In genomic region chr8:45885775-45886174, GRCm38 (mm10) we compare ENCODE assay signal across 9 mouse cellular contexts. TPM values are rescaled to one million over a fixed set of nuclear protein-coding genes. Genes with fewer than 3 reads are reported as not detected.
DNase-seq lines count a peak whose midpoint lies in the region; ATAC-seq and TF ChIP-seq lines count a peak whose summit lies in the region.
"Had no signal": no experiment of that assay in that cellular context is flagged by ENCODE, and none has a peak within 500 bp of the region (broad histone marks: within the 10 kb centered on the region; RNA-seq: fewer than 3 reads in every experiment).

No protein-coding gene starts in this region.

- H3K79me2 ChIP-seq in myocyte (ENCODE audit: control insufficient read depth, insufficient read depth), result peaks cover 3% of the 10 kb centered on the region

- peak overlapping the region; percentile 68 for H3K4me3 ChIP-seq in heart, embryonic 10.5 days
- peak overlapping the region; percentile 39 for H3K4me3 ChIP-seq in embryonic facial prominence, embryonic 15.5 days (replicated peaks)
- H3K4me3 ChIP-seq in intestine, embryonic 15.5 days (replicated peaks), result peak overlapping the region; percentile 41
- H3K4me3 ChIP-seq in myocyte, result peak overlapping the region; percentile 35

- no peaks in the 10 kb centered on the region for H3K27me3 ChIP-seq in heart, embryonic 10.5 days (ENCODE audit: insufficient read depth, poor library complexity, severe bottlenecking)
- H3K27me3 ChIP-seq in embryonic facial prominence, embryonic 15.5 days, result no peaks in the 10 kb centered on the region
- H3K27me3 ChIP-seq in intestine, embryonic 15.5 days (replicated peaks), result no peaks in the 10 kb centered on the region
- H3K27me3 ChIP-seq in myocyte (ENCODE audit: control insufficient read depth, insufficient read depth, insufficient read length), result peaks cover 4% of the 10 kb centered on the region

- peak overlapping the region; percentile 76 for H3K4me2 ChIP-seq in embryonic facial prominence, embryonic 15.5 days (replicated peaks)
- peak overlapping the region; percentile 79 for H3K4me2 ChIP-seq in intestine, embryonic 15.5 days (replicated peaks)
- H3K4me2 ChIP-seq in myocyte (ENCODE audit: low read depth), result peak overlapping the region; percentile 71

- WGBS in heart, embryonic 10.5 days, result 14% methylated on average over 2 of the region's 2 CpGs
- WGBS in embryonic facial prominence, embryonic 15.5 days, result 33% methylated on average over 2 of the region's 2 CpGs
- 17% methylated on average over 2 of the region's 2 CpGs for WGBS in intestine, embryonic 15.5 days

- peak overlapping the region; percentile 84 for H3K27ac ChIP-seq in heart, embryonic 10.5 days
- no peak overlapping the region for H3K27ac ChIP-seq in embryonic facial prominence, embryonic 15.5 days (replicated peaks)
- H3K27ac ChIP-seq in intestine, embryonic 15.5 days, result peak overlapping the region; percentile 63; the same call in 1 of the 2 replicates

- no peak for TF ChIP-seq POLR2A in myocyte (IDR thresholded peaks at IDR 0.05; ENCODE audit: insufficient read length, low read depth)

- no peaks in the 10 kb centered on the region for H3K36me3 ChIP-seq in heart, embryonic 10.5 days
- no peaks in the 10 kb centered on the region for H3K36me3 ChIP-seq in embryonic facial prominence, embryonic 15.5 days
- H3K36me3 ChIP-seq in intestine, embryonic 15.5 days, result no peaks in the 10 kb centered on the region
- H3K36me3 ChIP-seq in myocyte (ENCODE audit: control insufficient read depth, insufficient read depth), result no peaks in the 10 kb centered on the region

- H3ac ChIP-seq in myocyte (ENCODE audit: control insufficient read depth, insufficient read length), result no peak overlapping the region

- H3K4me1 ChIP-seq in heart, embryonic 10.5 days, result peaks cover 33% of the 10 kb centered on the region
- H3K4me1 ChIP-seq in embryonic facial prominence, embryonic 15.5 days, result peaks cover 12% of the 10 kb centered on the region
- peaks cover 13% of the 10 kb centered on the region; the same call in 1 of the 2 replicates for H3K4me1 ChIP-seq in intestine, embryonic 15.5 days (replicated peaks)

- DNase-seq in heart, embryonic 10.5 days (ENCODE audit: low spot score), result no peak
- DNase-seq in heart, postnatal 25 days (ENCODE audit: low spot score), result no peak
- no peak for DNase-seq in urinary bladder, postnatal 10 days (ENCODE audit: low spot score)
- no peak for DNase-seq in kidney, adult 18-20 months
- DNase-seq in cerebellum, adult 9-11 months, result no peak

- intact Hi-C loops in heart, postnatal 25 days (cut with DNase I), result loop anchor here (2.0 kb wide), 2 partner anchors 39 to 69 kb away; no protein-coding TSS in a partner anchor

- no peak for ATAC-seq in embryonic facial prominence, embryonic 15.5 days (ENCODE audit: insufficient number of reproducible peaks, low FRiP score, low TSS enrichment, low read depth)
- ATAC-seq in intestine, embryonic 15.5 days, result peak; percentile 61

- no peak overlapping the region for H3K9ac ChIP-seq in embryonic facial prominence, embryonic 15.5 days
- H3K9ac ChIP-seq in intestine, embryonic 15.5 days, result peak overlapping the region; percentile 28

- H3K9me3 ChIP-seq in heart, embryonic 10.5 days, result no peaks in the 10 kb centered on the region
- H3K9me3 ChIP-seq in embryonic facial prominence, embryonic 15.5 days (replicated peaks), result no peaks in the 10 kb centered on the region
- H3K9me3 ChIP-seq in intestine, embryonic 15.5 days, result no peaks in the 10 kb centered on the region

TF ChIP-seq in myocyte, 11 proteins besides CTCF, POLR2A, EP300 and RAD21:
- TF ChIP-seq CEBPB (IDR thresholded peaks at IDR 0.05; ENCODE audit: insufficient read depth, poor library complexity, severe bottlenecking) (no peak), POLR2AphosphoS2 (IDR thresholded peaks at IDR 0.05; ENCODE audit: insufficient read length, low read depth) (no peak), MAX (IDR thresholded peaks at IDR 0.05; ENCODE audit: low read depth) (no peak), REST (IDR thresholded peaks at IDR 0.05; ENCODE audit: insufficient read depth, insufficient read length) (no peak), MYOG (IDR thresholded peaks at IDR 0.05; ENCODE audit: control insufficient read depth in 1 of 3, insufficient read depth in 1 of 3, insufficient read length in 2 of 3, low read depth in 2 of 3) (no peak), SRF (IDR thresholded peaks at IDR 0.05; ENCODE audit: control insufficient read depth, insufficient read length, low read depth) (no peak), USF1 (IDR thresholded peaks at IDR 0.05; ENCODE audit: low read depth) (no peak), TCF3 (IDR thresholded peaks at IDR 0.05; ENCODE audit: insufficient read length, low read depth) (no peak), MYOD1 (IDR thresholded peaks at IDR 0.05; ENCODE audit: control insufficient read depth in 1 of 3, insufficient read length in 2 of 3, low read depth in 2 of 3) (no peak), TCF12 (IDR thresholded peaks at IDR 0.05; ENCODE audit: insufficient read depth, poor library complexity, severe bottlenecking) (no peak), E2F4 (IDR thresholded peaks at IDR 0.05; ENCODE audit: insufficient read depth) (no peak)

RNA-seq across cellular contexts. Expression of gene Pdlim3, which starts 0.5 kb away (rescaled TPM):
- 148 and 236 TPM in 2 replicates for polyA plus RNA-seq in heart, embryonic 10.5 days (2016; fragmentation: Nextera tagmentation; extraction: Ambion mirVana)
- total RNA-seq in heart, postnatal 25 days (2021), result 10 to 100 TPM; 27.1 to 35.6 TPM
- polyA plus RNA-seq in embryonic facial prominence, embryonic 15.5 days (2015; fragmentation: Nextera tagmentation; extraction: Ambion mirVana), result 78.9 and 107 TPM in 2 replicates
- 80.7 and 80.9 TPM in 2 replicates for polyA plus RNA-seq in intestine, embryonic 15.5 days (2015; fragmentation: Nextera tagmentation; extraction: Ambion mirVana)
- polyA plus RNA-seq in myocyte (2012; fragmentation: generic; extraction: Trizol), result 77.7 TPM

RNA-seq across cellular contexts. Expression of gene Ccdc110, which starts 48.6 kb away (rescaled TPM):
- 0.08 TPM in 1 of 2 replicates, not detected in the other for polyA plus RNA-seq in heart, embryonic 10.5 days (2016; fragmentation: Nextera tagmentation; extraction: Ambion mirVana)
- total RNA-seq in heart, postnatal 25 days (2021), result not detected
- not detected in 2 replicates for polyA plus RNA-seq in embryonic facial prominence, embryonic 15.5 days (2015; fragmentation: Nextera tagmentation; extraction: Ambion mirVana)
- not detected in 2 replicates for polyA plus RNA-seq in intestine, embryonic 15.5 days (2015; fragmentation: Nextera tagmentation; extraction: Ambion mirVana)
- polyA plus RNA-seq in myocyte (2012; fragmentation: generic; extraction: Trizol), result not detected
- total RNA-seq: gastrocnemius, postnatal 36 days had no signal
